Mouse (Mus musculus) spleen, postnatal 14 days (tissue): ENCODE data around the gene 6330403K07Rik.

ENCODE experiments used
- DNase-seq, 2 experiments: peaks; one replicate each; pipeline ENCODE4 v3.0.0; 2021 to 2022; ENCODE audit warnings: low spot score in 2 of 2

Gene 6330403K07Rik

DNA sequence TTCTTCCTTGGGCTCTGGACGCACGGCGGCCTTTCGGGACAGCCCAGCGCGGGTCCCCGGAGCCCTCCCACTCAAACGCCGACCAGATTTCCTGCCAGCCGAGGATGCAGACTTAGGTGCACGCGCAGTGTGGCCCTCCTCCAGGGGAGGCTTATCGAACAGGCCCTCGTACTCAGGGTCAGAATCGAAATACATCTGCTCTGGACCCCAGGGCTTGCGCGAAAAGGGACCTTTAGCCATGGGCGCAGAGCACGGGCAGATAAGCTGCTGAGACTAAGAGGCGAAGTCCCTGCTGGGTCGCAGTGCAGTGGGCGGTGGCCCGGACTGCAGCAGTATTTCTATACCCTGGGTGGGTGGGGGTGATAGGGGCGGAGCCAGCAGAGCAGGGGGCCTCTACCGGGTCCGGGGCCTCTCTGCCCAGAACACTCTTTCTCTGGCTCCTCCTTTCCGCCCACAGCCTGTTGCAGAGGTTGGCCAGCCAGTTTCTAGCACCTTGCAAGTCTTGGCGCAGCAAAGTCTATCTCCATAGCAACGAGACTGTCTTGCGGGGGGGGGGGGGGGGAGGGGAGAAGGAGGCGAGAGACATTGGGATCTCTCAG lies at the start of gene 6330403K07Rik:
Gene 6330403K07Rik, minus strand, starts transcription at position 351 of the 599 bp plus-strand sequence.
- DNase-seq = no peak

DNA sequence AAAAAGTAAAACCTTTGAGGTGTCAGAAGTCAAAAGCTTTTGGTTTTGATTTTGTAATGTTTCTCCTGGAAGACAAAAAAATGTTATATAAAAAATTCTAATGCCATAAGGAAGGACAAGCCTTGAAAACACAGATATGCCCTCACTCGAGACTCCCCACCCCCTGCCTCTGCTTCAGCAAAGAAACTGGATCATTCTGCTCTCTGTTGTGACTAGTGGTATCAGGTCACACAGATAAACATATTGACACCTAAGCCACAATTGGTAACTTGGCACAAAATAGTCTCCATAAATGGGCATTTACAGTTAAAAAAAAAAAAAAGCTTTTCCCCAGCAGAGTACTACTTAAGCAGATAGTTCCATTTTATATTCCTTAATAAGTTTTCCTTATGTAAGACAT lies 43.0 kb upstream of the 6330403K07Rik start:
- DNase-seq = no peak

DNA sequence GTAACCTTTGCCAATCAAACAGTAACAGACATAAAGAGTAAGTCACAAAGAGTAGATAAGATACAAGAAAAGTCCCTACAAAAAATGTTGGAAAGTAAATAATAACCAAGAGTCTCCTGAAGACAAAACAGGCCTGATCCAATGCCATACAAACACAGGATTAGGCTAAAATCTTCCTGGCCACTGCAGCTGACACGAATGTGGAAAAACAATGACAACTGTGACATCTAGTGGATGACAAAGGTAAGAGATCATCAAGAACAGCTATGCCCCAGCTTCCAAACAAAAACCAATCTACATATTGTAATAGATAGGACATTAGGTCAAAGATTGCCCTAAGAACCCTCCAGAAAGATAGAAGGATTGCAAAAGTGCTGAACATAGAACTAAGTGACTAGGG lies 19.2 kb upstream of the 6330403K07Rik start:
- DNase-seq = no peak

DNA sequence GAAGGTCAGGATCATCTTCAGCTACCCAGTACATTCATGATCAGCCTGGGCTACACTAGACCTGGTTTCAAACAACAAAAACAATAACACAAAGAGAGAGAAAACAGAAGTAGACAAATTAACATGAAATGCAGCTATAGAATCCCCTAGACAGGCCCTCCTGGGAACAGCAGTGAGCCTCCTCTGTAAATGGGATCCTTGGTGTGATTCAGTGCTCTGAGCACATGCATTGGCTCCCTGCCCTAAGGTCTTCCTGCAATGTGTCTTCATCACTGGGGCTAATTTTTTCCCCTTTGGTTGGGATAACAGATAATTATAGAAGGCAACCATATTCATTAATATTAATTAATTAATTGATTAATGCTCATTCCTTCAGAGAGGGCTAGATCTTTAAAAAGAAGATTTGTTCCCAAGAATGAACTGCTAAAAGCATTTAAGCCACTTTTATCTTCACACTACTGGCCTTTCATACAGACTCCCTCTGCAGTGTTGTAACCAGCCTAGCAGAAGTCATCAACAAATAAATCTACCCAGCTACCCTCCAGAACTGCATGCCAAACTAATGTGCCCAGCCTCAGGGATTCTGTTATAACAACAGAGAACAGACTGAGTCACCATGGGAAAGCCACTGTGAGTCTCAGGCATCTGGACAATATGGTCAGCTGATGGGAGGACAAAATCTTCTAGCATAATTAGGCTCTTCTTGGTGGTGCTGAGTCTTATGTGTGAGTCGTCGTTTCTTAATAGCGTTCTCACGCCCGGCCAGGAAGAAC lies 6.4 kb upstream of the 6330403K07Rik start:
- no peak for DNase-seq

DNA sequence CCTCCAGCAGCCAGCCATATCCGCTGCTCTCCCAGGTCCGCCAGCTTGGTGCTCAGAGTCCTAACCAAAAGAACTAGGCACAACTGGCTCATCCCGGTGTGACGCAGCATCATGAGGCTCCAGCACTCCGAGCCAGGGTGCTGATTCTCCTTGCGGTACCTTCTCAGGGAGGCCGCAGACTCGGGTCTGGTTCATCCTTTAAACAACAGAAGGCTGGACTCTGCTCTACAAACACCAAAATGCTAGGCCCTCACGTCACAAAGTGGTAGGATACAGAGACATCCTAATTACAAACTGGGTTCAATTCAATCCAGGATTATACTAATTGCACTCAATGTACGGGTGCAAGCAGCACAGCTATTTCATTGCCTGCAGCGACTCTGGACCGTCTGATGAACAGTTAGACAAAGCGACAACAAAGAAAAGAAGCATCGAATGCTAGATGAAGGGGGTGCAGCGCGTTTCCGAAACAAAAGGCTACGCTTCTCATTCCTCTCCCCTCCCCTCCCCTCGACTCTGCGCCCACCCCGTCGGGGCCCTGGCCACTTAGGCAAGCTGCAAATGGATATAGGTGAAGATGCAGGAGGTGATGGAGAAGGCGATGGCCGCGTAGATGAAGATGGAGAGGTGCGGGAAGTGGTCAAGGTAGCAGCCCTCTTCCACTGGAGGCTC lies 686 bp downstream of the 6330403K07Rik start:
- DNase-seq = no peak

DNA sequence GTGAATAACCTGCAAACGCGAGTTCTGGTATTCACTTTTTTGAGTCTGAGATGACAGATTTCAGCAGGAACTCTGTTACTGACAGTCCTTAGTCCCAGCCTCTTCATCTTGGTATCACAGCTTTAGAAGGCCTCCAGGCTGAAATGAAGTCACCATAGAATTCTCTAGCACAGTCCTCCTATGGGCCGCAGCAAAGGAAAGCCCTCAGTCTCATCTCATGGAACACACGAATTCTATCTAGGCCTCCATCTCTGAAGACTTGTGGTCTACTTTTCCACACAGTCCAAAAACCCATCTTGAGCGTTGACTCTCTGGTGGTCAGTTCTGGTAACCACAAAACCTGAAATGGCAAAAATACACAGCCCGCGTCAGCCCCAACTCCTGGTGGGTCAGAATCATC lies 1.2 kb downstream of the 6330403K07Rik start:
- no peak for DNase-seq

GRCm38 (mm10) chr11:71029403-71030118 lies 3.8 kb downstream of the 6330403K07Rik start:
- no peak for DNase-seq

DNA sequence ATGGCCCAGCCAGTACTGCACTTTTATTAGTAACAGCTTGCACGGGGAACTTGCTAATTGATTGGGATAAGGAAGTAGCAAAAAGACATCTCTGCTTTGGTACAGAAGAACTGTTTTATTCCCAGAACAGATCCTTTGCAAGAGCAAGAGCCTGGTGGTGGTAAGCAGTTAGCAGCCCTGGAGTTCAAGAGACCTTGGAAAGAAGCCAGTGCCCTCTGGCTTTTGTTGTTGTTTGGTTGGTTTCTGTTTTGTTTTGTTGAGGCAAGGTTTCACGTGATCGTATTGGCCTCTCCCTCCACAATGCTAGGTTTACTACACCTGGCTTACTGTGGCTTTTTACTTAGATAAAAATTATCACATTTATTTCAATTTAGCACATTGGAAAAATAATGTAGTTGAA lies 5.0 kb downstream of the 6330403K07Rik start:
- DNase-seq = no peak

GRCm38 (mm10) chr11:71019201-71020068 lies 13.9 kb downstream of the 6330403K07Rik start, which contains the start of the genes Mis12 and Derl2:
TSS of gene Mis12 (plus strand) at chr11:71019611.
TSS of gene Derl2 (minus strand) at chr11:71019841.
- DNase-seq = peak; percentile 93 to 94

GRCm38 (mm10) chr11:71018416-71019200 lies 14.7 kb downstream of the 6330403K07Rik start:
- no peak for DNase-seq

- DNase-seq = no peak
These were observed 16.3 kb downstream of the 6330403K07Rik start for GRCm38 (mm10) chr11:71017051-71017450.

DNA sequence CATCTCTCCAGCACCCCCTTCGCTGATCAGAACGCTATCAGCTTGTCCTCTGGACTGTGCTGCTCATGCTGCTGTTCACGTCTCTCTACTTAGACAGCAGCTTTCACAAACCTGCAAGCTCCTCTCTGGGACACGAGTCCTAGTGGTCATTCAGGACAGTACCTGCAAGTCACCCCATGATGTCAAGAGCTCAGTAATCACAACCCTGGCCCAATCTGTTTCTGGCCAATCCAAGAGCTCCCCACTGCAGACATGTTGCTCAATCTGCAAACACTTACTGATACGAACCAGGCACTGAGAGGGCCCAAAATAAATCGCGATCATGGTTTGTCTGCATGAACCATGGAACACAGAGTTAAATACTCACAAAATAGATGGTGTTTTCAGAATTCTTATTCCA lies 20.6 kb downstream of the 6330403K07Rik start:
- DNase-seq = no peak

- no peak for DNase-seq
These were observed 25.0 kb downstream of the 6330403K07Rik start for GRCm38 (mm10) chr11:71008321-71008720.

- no peak for DNase-seq
These were observed 25.5 kb downstream of the 6330403K07Rik start for GRCm38 (mm10) chr11:71007831-71008230.

DNA sequence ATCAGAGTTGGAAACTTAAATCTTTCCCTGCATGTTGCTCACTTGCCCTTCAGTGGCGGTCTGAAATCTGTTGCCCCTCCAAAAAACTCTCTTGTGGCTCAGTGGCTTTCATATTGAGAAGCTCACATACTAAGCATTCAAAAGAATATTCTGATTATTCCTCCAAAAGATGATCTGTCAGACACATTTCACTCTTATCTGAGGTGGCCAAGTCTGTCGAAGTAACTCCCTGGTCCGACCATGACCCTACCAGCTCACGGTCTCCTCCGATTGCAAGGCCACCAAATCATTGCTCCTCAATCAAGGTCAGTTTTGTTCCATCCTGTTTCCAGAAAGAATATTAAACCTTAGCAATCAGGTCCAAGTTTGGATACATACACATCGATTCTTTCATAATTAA lies 26.3 kb downstream of the 6330403K07Rik start:
- no peak for DNase-seq

DNA sequence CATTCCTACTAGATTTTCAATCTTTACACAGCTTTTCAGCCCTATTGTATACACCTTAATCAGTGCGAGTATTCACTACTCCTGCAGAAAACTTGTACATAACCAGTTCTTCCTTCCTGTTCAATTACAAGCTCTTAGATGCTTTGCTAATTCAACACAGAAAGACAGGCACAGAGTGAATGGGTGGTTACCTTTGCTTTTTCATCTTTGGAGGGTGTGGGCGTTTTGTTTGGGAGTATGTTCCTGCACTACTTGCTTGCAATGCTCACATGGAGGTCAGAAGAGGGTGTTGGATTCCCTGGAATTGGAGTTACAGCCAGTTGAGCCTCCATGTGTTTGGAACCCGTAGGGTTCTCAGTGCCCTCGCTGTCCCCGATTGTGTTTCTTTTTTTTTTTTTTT lies 28.3 kb downstream of the 6330403K07Rik start:
- DNase-seq = no peak

GRCm38 (mm10) chr11:71004316-71004773 lies 29.0 kb downstream of the 6330403K07Rik start, which contains the start of gene Dhx33:
TSS of gene Dhx33 (minus strand) at chr11:71004437.
- DNase-seq = peak; percentile 88 to 91

DNA sequence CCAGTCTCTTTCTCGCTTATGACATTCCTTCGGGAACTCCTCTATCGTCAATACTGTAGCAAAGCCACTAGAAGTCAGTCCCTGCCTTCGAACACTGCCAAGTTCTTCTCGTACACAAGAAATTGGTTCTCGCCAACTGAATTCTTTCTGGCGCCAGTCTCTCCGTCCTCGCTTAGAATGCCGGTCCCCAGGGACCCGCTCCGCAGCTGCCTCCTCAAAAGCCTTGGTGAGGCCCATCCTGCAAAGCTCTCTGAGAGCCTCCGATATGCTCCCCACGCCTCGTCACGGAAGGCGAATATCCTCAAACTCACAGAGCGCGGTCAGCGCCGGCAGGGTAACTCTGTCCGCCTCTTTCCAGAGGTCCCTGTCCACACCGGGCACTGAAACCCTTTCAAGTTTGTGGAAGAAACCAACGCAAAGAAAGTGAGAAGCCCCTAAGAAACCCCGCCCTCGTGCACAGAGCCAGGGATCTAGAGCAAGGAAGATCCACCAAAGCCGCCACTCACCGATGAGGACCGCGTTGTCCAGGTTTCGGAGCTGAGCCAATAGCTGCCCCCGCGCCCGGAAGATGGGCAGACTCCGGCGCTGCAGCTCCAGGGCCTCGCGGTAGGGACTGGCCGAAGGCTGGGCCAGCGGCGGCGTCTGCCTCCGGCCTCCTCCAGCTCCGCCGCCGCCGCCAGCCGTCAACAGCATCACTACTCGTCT lies 29.6 kb downstream of the 6330403K07Rik start:
- DNase-seq = no peak

DNA sequence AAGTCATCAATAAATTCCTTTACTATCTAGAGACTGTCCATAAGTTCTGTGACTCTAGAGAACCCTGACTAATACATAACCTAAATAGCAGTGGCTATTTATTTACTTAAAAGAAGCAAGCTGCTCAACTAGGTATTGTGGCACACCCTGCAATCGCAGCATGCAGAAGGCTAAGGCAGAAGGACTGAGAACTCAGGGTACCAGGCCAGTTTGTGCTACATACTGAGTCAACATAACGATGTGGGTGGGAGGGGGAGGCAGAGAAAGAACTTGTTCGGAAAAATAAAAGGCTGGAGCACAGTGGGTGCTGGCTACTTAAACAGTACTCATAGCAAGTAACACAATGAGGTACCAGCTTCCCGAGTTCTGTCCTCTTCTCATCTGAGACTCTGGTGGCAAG lies 32.1 kb downstream of the 6330403K07Rik start:
- no peak for DNase-seq
